Mouse (Mus musculus): ENCODE data around the gene Herc1. TPM values are rescaled to one million over a fixed set of nuclear protein-coding genes. Genes with fewer than 3 reads are reported as not detected.

Herc1 gene
- total and polyA plus RNA-seq, 2 experiments: 5.6 to 30.9 TPM

DNA sequence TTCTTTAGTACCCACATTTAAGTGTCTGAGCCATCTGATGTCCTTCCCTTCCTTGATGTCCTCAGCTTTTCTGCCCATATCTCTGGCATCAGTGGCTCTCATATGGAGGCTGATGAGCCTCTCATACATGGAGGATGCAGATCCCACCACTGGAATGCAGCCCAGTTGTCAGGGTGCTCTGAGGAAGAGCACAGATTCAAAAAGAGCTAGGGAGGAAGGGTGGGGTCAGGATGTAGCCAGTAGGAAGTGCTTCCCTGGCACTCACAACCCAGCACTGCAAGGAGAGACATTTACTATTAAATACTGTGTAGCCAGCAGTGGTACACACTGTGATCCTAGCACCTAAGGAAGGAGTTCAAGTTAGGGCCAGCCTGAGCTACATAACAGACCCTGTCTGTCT lies 156.2 kb downstream of the Herc1 start:
- peaks cover 15% of the 10 kb centered on the region for H3K36me3 ChIP-seq (ENCODE audit: control insufficient read depth, insufficient read depth, low read length)
- no peaks in the 10 kb centered on the region for H3K79me2 ChIP-seq (ENCODE audit: control insufficient read depth, insufficient read depth, low read length)
- TF ChIP-seq CTCF (IDR thresholded peaks at IDR 0.05; ENCODE audit: low read depth, low read length) (no peak), POLR2A (IDR thresholded peaks at IDR 0.05; ENCODE audit: extremely low read depth, insufficient read depth, low read length) (no peak)
- peaks cover 7% of the 10 kb centered on the region for H3K4me1 ChIP-seq (ENCODE audit: control insufficient read depth, insufficient read depth, low read length)
- no peaks in the 10 kb centered on the region for H3K27me3 ChIP-seq (ENCODE audit: control insufficient read depth, insufficient read depth, low read length)
- no peak overlapping the region for H3K4me3 ChIP-seq (ENCODE audit: insufficient read depth, low read depth, low read length)
- DNase-seq (ENCODE audit: extremely low read depth, low read depth, low spot score): no peak
- H3K9ac ChIP-seq (ENCODE audit: low read depth, low read length): no peak overlapping the region
- no peak overlapping the region for H3K27ac ChIP-seq (replicated peaks; ENCODE audit: insufficient read depth, low read depth, low read length)

DNA sequence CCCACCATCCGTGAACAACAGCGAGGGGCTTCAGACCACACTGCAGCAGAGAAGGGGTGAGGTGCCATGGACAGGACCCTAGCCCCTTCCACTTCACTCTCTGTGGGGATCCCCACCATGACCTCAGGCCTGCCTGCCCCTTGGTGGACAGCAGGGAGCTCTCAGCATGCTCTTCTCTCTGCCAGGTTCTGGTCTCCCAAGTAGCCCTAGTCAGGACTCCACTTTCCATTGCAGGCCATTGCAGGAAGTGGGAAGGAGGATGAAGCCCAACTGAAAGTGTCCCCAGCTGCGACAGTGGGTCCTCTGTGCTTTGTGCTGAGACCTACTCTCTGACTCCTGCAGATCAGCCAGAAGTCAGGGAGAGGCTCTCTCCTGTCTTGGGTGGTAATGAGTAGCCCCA lies 157.4 kb downstream of the Herc1 start:
- Histone ChIP-seq H3K27ac (replicated peaks; ENCODE audit: insufficient read depth, low read depth, low read length) (no peak overlapping the region), H3K4me1 (ENCODE audit: control insufficient read depth, insufficient read depth, low read length) (peaks cover 7% of the 10 kb centered on the region)
- 95% methylated on average over 3 of the region's 3 CpGs for WGBS

DNA sequence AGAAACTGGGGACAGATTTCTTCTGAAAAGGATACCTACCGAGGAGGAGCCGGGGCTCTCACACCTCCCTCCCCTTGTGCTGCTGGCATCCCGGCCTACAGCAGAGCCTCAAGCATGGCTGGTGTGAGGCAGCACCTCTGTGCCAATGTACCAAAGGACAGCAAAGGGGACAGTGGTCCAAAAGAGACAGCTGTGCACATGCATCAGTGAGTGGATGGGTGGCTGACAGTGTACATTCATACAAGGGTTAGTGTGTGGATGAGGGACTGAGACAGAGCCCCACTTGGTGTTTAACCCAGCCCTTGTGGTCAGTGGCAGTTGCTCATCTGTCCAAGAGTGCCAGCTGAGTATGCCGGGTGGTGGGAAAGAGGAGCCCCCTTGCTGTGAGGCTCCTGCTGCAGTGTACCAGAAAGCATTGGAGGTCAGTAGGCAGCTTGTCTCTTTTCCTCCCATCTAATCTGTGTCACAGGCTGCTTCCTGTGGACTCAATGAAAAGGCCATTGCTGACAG lies 158.7 kb downstream of the Herc1 start:
- H3K27ac ChIP-seq (replicated peaks; ENCODE audit: insufficient read depth, low read depth, low read length): no peak overlapping the region
- H3K9ac ChIP-seq (ENCODE audit: low read depth, low read length): no peak overlapping the region
- peaks cover 14% of the 10 kb centered on the region for H3K4me1 ChIP-seq (ENCODE audit: control insufficient read depth, insufficient read depth, low read length)
- no peaks in the 10 kb centered on the region for H3K27me3 ChIP-seq (ENCODE audit: control insufficient read depth, insufficient read depth, low read length)
- H3K36me3 ChIP-seq (ENCODE audit: control insufficient read depth, insufficient read depth, low read length): peaks cover 5% of the 10 kb centered on the region
- no peak overlapping the region for H3K4me3 ChIP-seq (ENCODE audit: insufficient read depth, low read depth, low read length)
- TF ChIP-seq CTCF (IDR thresholded peaks at IDR 0.05; ENCODE audit: low read depth, low read length): no peak
- TF ChIP-seq POLR2A (IDR thresholded peaks at IDR 0.05; ENCODE audit: extremely low read depth, insufficient read depth, low read length): no peak
- DNase-seq (ENCODE audit: extremely low read depth, low read depth, low spot score): no peak
- no peaks in the 10 kb centered on the region for H3K79me2 ChIP-seq (ENCODE audit: control insufficient read depth, insufficient read depth, low read length)
- WGBS: 88% methylated on average over 4 of the region's 4 CpGs

More for the DNA sequence above, 157.4 kb downstream of the Herc1 start:
- Histone ChIP-seq H3K9ac (ENCODE audit: low read depth, low read length) (no peak overlapping the region), H3K27me3 (ENCODE audit: control insufficient read depth, insufficient read depth, low read length) (no peaks in the 10 kb centered on the region), H3K4me3 (ENCODE audit: insufficient read depth, low read depth, low read length) (no peak overlapping the region), H3K79me2 (ENCODE audit: control insufficient read depth, insufficient read depth, low read length) (no peaks in the 10 kb centered on the region), H3K36me3 (ENCODE audit: control insufficient read depth, insufficient read depth, low read length) (peaks cover 5% of the 10 kb centered on the region)
- TF ChIP-seq CTCF (IDR thresholded peaks at IDR 0.05; ENCODE audit: low read depth, low read length) (no peak), POLR2A (IDR thresholded peaks at IDR 0.05; ENCODE audit: extremely low read depth, insufficient read depth, low read length) (no peak)
- DNase-seq (ENCODE audit: extremely low read depth, low read depth, low spot score): no peak

DNA sequence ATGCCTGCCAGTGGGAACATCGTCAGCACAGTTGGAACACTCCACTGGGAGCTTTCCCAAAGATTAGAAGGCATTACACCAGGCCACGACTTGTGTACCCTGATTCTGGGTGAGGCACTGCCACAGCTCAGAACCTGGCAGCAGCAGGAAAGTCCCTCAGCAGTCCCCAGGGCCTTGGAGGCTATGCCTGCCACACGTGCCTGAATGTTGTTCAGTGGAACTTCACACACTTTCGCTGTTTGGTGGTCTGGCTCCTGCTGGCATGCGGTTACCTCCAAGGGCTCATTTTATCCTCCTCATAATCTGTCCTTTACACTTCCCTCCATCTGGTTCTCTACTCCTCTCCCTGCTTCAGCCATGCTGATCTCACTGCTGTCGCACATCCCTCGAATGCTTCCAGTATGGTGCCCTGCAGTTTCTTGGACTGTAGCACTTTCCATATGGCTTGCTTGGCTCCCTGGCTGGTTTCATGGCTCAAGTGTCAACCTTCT lies 160.1 kb downstream of the Herc1 start:
- Histone ChIP-seq H3K27ac (replicated peaks; ENCODE audit: insufficient read depth, low read depth, low read length) (no peak overlapping the region), H3K79me2 (ENCODE audit: control insufficient read depth, insufficient read depth, low read length) (no peaks in the 10 kb centered on the region), H3K36me3 (ENCODE audit: control insufficient read depth, insufficient read depth, low read length) (peaks cover 3% of the 10 kb centered on the region), H3K4me3 (ENCODE audit: insufficient read depth, low read depth, low read length) (no peak overlapping the region), H3K9ac (ENCODE audit: low read depth, low read length) (no peak overlapping the region), H3K27me3 (ENCODE audit: control insufficient read depth, insufficient read depth, low read length) (no peaks in the 10 kb centered on the region), H3K4me1 (ENCODE audit: control insufficient read depth, insufficient read depth, low read length) (peaks cover 15% of the 10 kb centered on the region)
- WGBS: 67% methylated on average over 7 of the region's 7 CpGs
- no peak for TF ChIP-seq POLR2A (IDR thresholded peaks at IDR 0.05; ENCODE audit: extremely low read depth, insufficient read depth, low read length)
- TF ChIP-seq CTCF (IDR thresholded peaks at IDR 0.05; ENCODE audit: low read depth, low read length): no peak
- DNase-seq (ENCODE audit: extremely low read depth, low read depth, low spot score): peak; percentile 61

DNA sequence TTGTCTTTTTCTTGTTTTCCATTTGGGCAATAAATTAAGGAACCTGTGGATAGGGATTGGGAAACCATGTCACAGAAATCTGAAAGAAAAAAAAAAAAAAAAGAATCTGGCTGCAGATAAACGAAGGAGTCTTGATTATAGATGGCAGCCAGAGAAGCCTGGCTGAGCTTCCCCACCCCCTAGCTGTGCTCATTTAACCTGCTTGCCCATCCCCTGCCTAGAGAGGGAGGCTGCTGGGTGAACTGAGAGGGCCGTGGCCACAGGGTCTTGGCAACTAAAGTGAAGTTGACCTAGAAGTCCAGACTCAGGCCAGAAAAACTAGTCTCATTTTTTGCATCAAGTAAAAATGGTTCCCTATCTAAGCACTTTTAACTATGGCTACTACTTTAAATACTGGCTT lies 160.7 kb downstream of the Herc1 start:
- no peaks in the 10 kb centered on the region for H3K79me2 ChIP-seq (ENCODE audit: control insufficient read depth, insufficient read depth, low read length)
- DNase-seq (ENCODE audit: extremely low read depth, low read depth, low spot score): peak; percentile 19
- H3K4me3 ChIP-seq (ENCODE audit: insufficient read depth, low read depth, low read length): no peak overlapping the region
- no peak overlapping the region for H3K27ac ChIP-seq (replicated peaks; ENCODE audit: insufficient read depth, low read depth, low read length)
- peak overlapping the region; percentile 13; the same call in 1 of the 2 replicates for H3K9ac ChIP-seq (ENCODE audit: low read depth, low read length)
- H3K4me1 ChIP-seq (ENCODE audit: control insufficient read depth, insufficient read depth, low read length): peaks cover 15% of the 10 kb centered on the region
- TF ChIP-seq POLR2A (IDR thresholded peaks at IDR 0.05; ENCODE audit: extremely low read depth, insufficient read depth, low read length): no peak
- TF ChIP-seq CTCF (IDR thresholded peaks at IDR 0.05; ENCODE audit: low read depth, low read length): no peak
- no peaks in the 10 kb centered on the region for H3K36me3 ChIP-seq (ENCODE audit: control insufficient read depth, insufficient read depth, low read length)
- 10% methylated on average over 2 of the region's 2 CpGs for WGBS
- H3K27me3 ChIP-seq (ENCODE audit: control insufficient read depth, insufficient read depth, low read length): no peaks in the 10 kb centered on the region

DNA sequence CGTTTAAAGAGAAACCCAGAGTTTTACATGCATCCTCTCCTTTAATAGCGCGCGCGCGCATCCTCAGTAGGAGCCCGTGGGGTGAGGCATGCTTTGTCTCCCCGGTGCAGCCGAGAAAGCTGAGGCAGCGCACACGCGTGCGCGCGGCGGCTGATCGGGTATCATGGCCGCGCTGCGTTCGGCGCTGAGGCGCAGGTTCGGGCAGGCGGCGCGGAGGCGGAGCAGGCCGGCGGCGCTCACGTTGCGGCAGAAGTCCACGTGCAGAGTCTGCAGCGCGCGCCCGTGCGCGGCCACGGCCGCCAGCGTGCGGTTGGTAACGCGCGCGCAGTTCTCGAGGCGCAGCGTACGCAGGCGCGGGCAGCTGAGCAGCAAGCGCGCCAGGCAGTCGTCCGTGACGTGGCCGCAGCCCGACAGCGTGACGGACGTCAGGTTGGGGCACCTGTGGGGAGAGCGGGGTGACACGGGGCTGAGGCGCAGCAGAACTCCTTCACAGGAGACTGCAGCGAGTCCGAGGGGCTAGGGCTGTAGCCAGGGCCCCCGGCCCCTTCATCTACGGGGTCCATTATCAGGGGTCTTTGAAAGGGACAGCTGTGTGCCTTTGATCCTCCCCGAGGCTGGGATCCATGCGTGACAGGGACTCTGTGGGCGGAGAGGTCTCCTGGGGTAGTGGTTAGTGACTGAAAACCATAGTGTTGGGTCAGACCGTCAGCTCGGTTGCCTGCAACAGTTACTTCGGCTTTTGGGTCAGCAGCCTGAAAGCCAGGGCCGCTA lies 161.5 kb downstream of the Herc1 start:
- H3K4me3 ChIP-seq (ENCODE audit: insufficient read depth, low read depth, low read length): peak overlapping the region; percentile 73
- no peaks in the 10 kb centered on the region for H3K27me3 ChIP-seq (ENCODE audit: control insufficient read depth, insufficient read depth, low read length)
- H3K27ac ChIP-seq (replicated peaks; ENCODE audit: insufficient read depth, low read depth, low read length): peak overlapping the region; percentile 90
- peaks cover 15% of the 10 kb centered on the region for H3K4me1 ChIP-seq (ENCODE audit: control insufficient read depth, insufficient read depth, low read length)
- H3K36me3 ChIP-seq (ENCODE audit: control insufficient read depth, insufficient read depth, low read length): peaks cover 7% of the 10 kb centered on the region; the same call in 1 of the 2 replicates
- DNase-seq (ENCODE audit: extremely low read depth, low read depth, low spot score): peak; percentile 77
- 0 out of 2 replicates have a peak, but pooled peaks have one; percentile 11 for TF ChIP-seq CTCF (IDR thresholded peaks at IDR 0.05; ENCODE audit: low read depth, low read length)
- TF ChIP-seq POLR2A (IDR thresholded peaks at IDR 0.05; ENCODE audit: extremely low read depth, insufficient read depth, low read length): peak; percentile 83
- WGBS: under 1% methylated on average over 78 of the region's 78 CpGs
- no peaks in the 10 kb centered on the region for H3K79me2 ChIP-seq (ENCODE audit: control insufficient read depth, insufficient read depth, low read length)
- H3K9ac ChIP-seq (ENCODE audit: low read depth, low read length): peak overlapping the region; percentile 89
